ENCODE assay signal across 8 mouse cellular contexts in the genomic region with DNA sequence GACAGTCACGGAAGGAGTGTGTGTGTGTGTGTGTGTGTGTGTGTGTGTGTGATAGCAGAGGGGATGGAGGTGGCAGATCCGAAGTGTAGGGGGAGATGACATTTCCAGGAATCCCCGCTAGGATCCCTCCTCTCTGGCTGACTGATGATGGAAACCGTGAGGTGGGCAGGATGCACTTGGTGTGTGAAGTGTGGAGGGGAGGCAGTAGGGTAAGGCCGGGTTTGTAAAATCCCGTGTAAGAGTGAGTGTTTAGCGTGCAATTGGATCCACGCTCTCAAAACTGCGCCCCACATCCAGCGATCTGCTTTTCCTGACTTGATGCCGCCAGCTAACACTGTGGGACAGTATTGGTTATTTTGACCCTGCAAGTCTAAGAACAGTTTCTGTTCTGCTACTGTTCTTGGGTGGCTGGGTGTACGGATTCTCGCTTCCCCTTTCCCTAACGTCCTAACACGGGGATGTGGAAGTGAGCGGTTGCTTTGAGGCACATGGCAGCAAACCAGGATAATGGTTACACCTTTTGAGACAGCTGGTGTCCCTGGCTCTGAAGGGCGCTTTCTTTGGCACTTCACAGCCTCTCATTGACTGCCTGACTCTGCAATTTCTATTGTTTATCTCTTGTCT. TPM values are rescaled to one million over a fixed set of nuclear protein-coding genes. Genes with fewer than 3 reads are reported as not detected.
DNase-seq lines count a peak whose midpoint lies in the region; ATAC-seq and TF ChIP-seq lines count a peak whose summit lies in the region.

No protein-coding gene starts in this region.

- no peak for TF ChIP-seq CTCF in G1E (IDR thresholded peaks at IDR 0.05; ENCODE audit: low read depth, low read length)
- TF ChIP-seq CTCF in hindbrain, postnatal 0 days (IDR thresholded peaks at IDR 0.05; ENCODE audit: low read depth) = peak; percentile 39; the same call in 1 of the 2 replicates

- peak overlapping the region; percentile 92 for H3K9ac ChIP-seq in hindbrain, postnatal 0 days (replicated peaks; ENCODE audit: low read length)
- H3K9ac ChIP-seq in stomach, embryonic 16.5 days (ENCODE audit: low read length) = peak overlapping the region; percentile 85

- peak overlapping the region; percentile 75 for H3K4me2 ChIP-seq in hindbrain, postnatal 0 days (ENCODE audit: low read depth, low read length)
- H3K4me2 ChIP-seq in stomach, embryonic 16.5 days (ENCODE audit: low read depth, low read length) = peak overlapping the region; percentile 94

- H3K36me3 ChIP-seq in G1E (replicated peaks) = no peaks in the 10 kb centered on the region
- no peaks in the 10 kb centered on the region for H3K36me3 ChIP-seq in forebrain, embryonic 10.5 days (replicated peaks)
- H3K36me3 ChIP-seq in hindbrain, postnatal 0 days (ENCODE audit: insufficient read depth, low read length) = no peaks in the 10 kb centered on the region
- H3K36me3 ChIP-seq in stomach, embryonic 16.5 days (ENCODE audit: control insufficient read depth, insufficient read depth, low read length) = no peaks in the 10 kb centered on the region

- peak overlapping the region; percentile 92 for H3K27ac ChIP-seq in forebrain, embryonic 10.5 days
- peak overlapping the region; percentile 98 for H3K27ac ChIP-seq in hindbrain, postnatal 0 days
- H3K27ac ChIP-seq in stomach, embryonic 16.5 days (ENCODE audit: low read length) = peak overlapping the region; percentile 13; the same call in 1 of the 2 replicates

- peaks cover 16% of the 10 kb centered on the region for H3K4me1 ChIP-seq in G1E (ENCODE audit: insufficient read depth, low read depth, low read length)
- peaks cover 36% of the 10 kb centered on the region for H3K4me1 ChIP-seq in forebrain, embryonic 10.5 days
- peaks cover 14% of the 10 kb centered on the region; the same call in 1 of the 2 replicates for H3K4me1 ChIP-seq in hindbrain, postnatal 0 days (ENCODE audit: insufficient read depth, low read length)
- peaks cover 4% of the 10 kb centered on the region; the same call in 1 of the 2 replicates for H3K4me1 ChIP-seq in stomach, embryonic 16.5 days (ENCODE audit: control insufficient read depth, insufficient read depth, low read length)

- peak; percentile 95 for DNase-seq in heart, adult 11 months
- DNase-seq in heart, postnatal 4 days = no peak
- DNase-seq in G1E (ENCODE audit: low spot score) = no peak
- DNase-seq in forebrain, embryonic 10.5 days (ENCODE audit: extremely low spot score, low spot score) = no peak
- peak; percentile 50 for DNase-seq in hindbrain, postnatal 0 days (ENCODE audit: low spot score)
- peak; percentile 11 for DNase-seq in lung, postnatal 14 days
- DNase-seq in gastrocnemius, postnatal 36 days = no peak

- intact Hi-C loops in gastrocnemius, postnatal 36 days (cut with DNase I) = loop anchor here (2.0 kb wide), 1 partner anchor 73 kb away; a partner anchor contains a TSS

- H3K9me3 ChIP-seq in G1E (replicated peaks) = no peaks in the 10 kb centered on the region
- no peaks in the 10 kb centered on the region for H3K9me3 ChIP-seq in forebrain, embryonic 10.5 days
- H3K9me3 ChIP-seq in hindbrain, postnatal 0 days (ENCODE audit: low read length) = no peaks in the 10 kb centered on the region
- no peaks in the 10 kb centered on the region for H3K9me3 ChIP-seq in stomach, embryonic 16.5 days (replicated peaks; ENCODE audit: control insufficient read depth, low read length)

- peak overlapping the region; percentile 79; the same call in 1 of the 2 replicates for H3K4me3 ChIP-seq in G1E (ENCODE audit: low read depth, low read length)
- H3K4me3 ChIP-seq in forebrain, embryonic 10.5 days = peak overlapping the region; percentile 76
- H3K4me3 ChIP-seq in hindbrain, postnatal 0 days (ENCODE audit: low read length) = peak overlapping the region; percentile 82
- H3K4me3 ChIP-seq in stomach, embryonic 16.5 days (replicated peaks; ENCODE audit: low read length) = peak overlapping the region; percentile 73

- WGBS in forebrain, embryonic 10.5 days = under 1% methylated on average over 17 of the region's 17 CpGs
- under 1% methylated on average over 17 of the region's 17 CpGs for WGBS in hindbrain, postnatal 0 days
- WGBS in stomach, embryonic 16.5 days = 3% methylated on average over 17 of the region's 17 CpGs

- peaks cover 40% of the 10 kb centered on the region for H3K27me3 ChIP-seq in G1E (ENCODE audit: insufficient read depth, low read length)
- H3K27me3 ChIP-seq in forebrain, embryonic 10.5 days (ENCODE audit: poor library complexity, severe bottlenecking) = peaks cover 58% of the 10 kb centered on the region
- H3K27me3 ChIP-seq in hindbrain, postnatal 0 days (ENCODE audit: insufficient read depth, low read length) = no peaks in the 10 kb centered on the region
- peaks cover 8% of the 10 kb centered on the region for H3K27me3 ChIP-seq in stomach, embryonic 16.5 days (ENCODE audit: control insufficient read depth, insufficient read depth, low read length)

- ATAC-seq in G1E (ENCODE audit: extremely low read depth, insufficient number of reproducible peaks, low FRiP score, poor library complexity, severe bottlenecking) = no peak
- ATAC-seq in hindbrain, postnatal 0 days = peak; percentile 11
- ATAC-seq in stomach, embryonic 16.5 days (ENCODE audit: insufficient read depth, low FRiP score) = no peak

RNA-seq across cellular contexts. Expression of a gene that starts 0.7 kb away (rescaled TPM):
- 1 to 10 TPM; 6.4 TPM for total RNA-seq in heart, postnatal 4 days (2021)
- not detected in 2 replicates for total RNA-seq in G1E (2014; fragmentation: Nextera tagmentation)
- total RNA-seq in G1E (2017) = 0.12 and 0.16 TPM in 2 replicates
- polyA plus RNA-seq in G1E (2012) = not detected in 2 replicates
- polyA plus RNA-seq in forebrain, embryonic 10.5 days (2016; fragmentation: Nextera tagmentation; extraction: Ambion mirVana) = 0.18 and 0.31 TPM in 2 replicates
- total RNA-seq in hindbrain, postnatal 0 days (2014; rRNA removed) = 173 and 180 TPM in 2 replicates
- 13.8 and 15.5 TPM in 2 replicates for polyA plus RNA-seq in hindbrain, postnatal 0 days (2015; fragmentation: Nextera tagmentation; extraction: Ambion mirVana)
- 0.40 and 0.42 TPM in 2 replicates for polyA plus RNA-seq in stomach, embryonic 16.5 days (2015; fragmentation: Nextera tagmentation; extraction: Ambion mirVana)
- total RNA-seq in gastrocnemius, postnatal 36 days (2021) = under 1 TPM; 0.87 to 0.91 TPM

Comparison
In these comparisons a context has a peak if more than half of its experiments do, and no peak if none do; other contexts are left out.
1. DNase-seq: peak in heart, adult 11 months (single experiment), hindbrain, postnatal 0 days (single experiment) and lung, postnatal 14 days (single experiment); none in heart, postnatal 4 days (single experiment), G1E (single experiment), forebrain, embryonic 10.5 days (single experiment) and gastrocnemius, postnatal 36 days (0 of 2).
2. H3K27ac ChIP-seq: peak in every context shown above with its lines; median percentile 98 in hindbrain, postnatal 0 days; 92 in forebrain, embryonic 10.5 days; 13 in stomach, embryonic 16.5 days.
3. RNA of a gene that starts 0.7 kb away (total RNA-seq): 173 to 180 TPM in hindbrain, postnatal 0 days; 6.4 TPM in heart, postnatal 4 days, 0.87 to 0.91 TPM in gastrocnemius, postnatal 36 days and 0.12 to 0.16 TPM in G1E; every median in the first group is over 10 times any median in the second.
4. Peak in every context shown above with its lines, with median percentiles within 50 percentile points of each other: H3K4me3 ChIP-seq.